Mouse (Mus musculus): ENCODE data around the gene Jarid2. TPM values are rescaled to one million over a fixed set of nuclear protein-coding genes. Genes with fewer than 3 reads are reported as not detected.

The Jarid2 gene
- total RNA-seq, 1 experiment from 2014 or later: 50.3 TPM

DNA sequence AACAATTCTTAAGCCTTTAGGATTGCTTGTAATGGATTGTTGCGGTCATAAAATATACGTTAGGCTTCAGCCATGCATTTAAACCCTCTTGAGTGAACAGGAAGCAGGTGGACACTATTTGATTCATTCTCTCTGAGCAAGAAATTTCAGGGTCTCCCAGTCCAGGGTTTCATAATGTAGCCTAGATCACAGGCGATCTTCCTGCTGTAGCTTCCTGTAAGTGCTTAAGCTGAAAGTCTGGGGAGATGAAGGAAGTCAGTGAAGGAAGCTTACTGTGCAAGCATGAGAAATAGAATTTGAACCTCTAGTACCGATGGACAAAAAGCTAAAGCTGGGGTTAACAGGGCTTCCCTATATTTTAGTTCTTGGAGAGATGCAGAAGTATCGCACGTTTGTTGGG lies 38.5 kb downstream of the Jarid2 start:
- ATAC-seq (ENCODE audit: extremely low read depth, insufficient number of reproducible peaks, low FRiP score, poor library complexity, severe bottlenecking): no peak

DNA sequence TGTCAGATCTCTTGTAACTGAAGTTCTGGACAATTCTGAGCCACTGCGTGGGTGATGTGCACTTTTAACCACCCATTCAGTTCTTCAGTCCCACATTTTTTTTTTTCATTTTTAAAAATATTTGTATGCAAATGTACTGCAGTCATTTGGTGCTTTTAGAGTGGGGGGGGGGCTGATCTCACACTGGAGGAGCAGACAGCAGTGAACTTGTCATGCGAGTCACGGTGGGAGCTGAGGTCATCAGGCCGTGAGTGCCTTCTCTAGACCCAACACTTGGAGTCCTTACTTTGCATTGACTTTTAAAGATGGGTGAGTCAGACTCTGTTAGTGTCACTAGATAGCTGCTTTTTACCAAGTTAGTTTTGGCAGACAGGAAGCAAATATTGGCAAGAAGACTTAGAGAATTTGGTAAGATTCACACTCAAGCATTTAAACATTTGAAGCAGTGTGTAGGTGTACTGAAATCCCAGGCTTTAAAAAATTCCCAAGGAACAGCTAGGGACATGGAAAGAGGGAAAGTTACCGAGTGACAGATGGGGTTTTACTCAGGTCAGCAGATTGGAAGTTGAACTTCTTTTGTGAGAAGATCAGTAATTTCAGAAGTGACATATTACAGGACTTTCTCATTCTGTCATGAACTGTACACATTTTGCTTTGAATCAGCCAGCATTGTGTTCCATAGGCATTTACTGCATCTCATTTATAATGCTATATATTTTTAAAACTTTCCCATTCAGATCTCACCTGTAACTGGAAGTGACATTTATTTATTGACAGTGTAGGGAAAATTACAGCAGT lies 41.7 kb downstream of the Jarid2 start:
- ATAC-seq (ENCODE audit: extremely low read depth, insufficient number of reproducible peaks, low FRiP score, poor library complexity, severe bottlenecking): peak; percentile 86

DNA sequence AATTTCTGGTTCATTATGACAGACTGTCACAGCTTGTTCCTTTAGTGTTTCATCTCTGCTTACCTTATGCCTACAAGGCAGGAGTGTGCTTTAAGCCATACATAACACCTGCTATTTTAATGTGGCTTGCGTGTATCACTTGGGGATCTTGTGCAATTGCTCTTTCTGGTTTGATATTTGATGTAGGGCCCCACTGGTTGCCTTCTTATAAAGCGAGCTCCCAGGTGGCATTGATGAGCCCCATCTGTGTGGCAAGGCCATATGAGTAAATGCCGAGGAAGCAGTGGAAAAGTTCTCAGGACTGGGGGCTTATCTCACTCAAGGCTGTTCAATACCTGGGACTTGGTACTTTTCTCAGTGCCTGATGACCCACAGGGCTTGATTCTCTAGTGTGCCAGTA lies 43.5 kb downstream of the Jarid2 start:
- no peak for ATAC-seq (ENCODE audit: extremely low read depth, insufficient number of reproducible peaks, low FRiP score, poor library complexity, severe bottlenecking)

DNA sequence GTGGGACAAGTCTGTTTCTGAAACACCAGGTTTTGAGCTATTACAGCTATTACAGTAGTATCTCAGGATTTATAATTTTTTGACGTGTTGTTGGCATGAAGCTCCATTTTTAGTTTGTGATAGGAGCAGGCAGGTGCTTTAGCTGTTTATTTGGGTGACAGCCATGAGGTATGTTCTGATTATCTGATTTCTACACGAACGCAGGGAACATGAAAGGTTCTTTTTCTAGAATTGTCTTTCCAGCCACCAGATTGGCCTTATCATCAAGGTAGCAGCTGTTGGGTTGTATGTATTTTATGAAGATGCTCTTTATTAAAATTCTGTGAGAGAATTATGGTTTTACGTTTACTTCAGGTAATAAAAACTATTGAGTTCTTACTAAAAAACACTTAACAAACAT lies 45.1 kb downstream of the Jarid2 start:
- no peak for ATAC-seq (ENCODE audit: extremely low read depth, insufficient number of reproducible peaks, low FRiP score, poor library complexity, severe bottlenecking)

DNA sequence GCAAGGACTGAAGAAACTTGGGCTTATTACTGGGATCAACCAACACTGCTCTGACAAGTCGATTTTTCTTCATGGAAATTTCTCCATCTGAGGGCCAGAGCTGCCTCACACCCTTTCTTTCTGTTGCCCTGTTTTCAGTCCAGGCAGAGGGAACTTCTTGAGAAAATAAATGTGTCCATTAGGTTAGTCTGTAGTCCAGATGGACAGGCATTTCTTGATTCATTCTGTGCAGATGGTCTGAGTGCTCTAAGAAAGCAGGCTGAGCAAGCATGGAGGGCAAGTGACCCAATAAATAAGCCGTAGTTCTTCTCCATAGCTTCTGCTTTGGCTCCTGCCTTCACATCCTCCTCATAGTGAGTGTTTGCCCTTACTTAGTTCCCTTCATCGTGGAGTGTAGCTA lies 46.1 kb downstream of the Jarid2 start:
- no peak for ATAC-seq (ENCODE audit: extremely low read depth, insufficient number of reproducible peaks, low FRiP score, poor library complexity, severe bottlenecking)

DNA sequence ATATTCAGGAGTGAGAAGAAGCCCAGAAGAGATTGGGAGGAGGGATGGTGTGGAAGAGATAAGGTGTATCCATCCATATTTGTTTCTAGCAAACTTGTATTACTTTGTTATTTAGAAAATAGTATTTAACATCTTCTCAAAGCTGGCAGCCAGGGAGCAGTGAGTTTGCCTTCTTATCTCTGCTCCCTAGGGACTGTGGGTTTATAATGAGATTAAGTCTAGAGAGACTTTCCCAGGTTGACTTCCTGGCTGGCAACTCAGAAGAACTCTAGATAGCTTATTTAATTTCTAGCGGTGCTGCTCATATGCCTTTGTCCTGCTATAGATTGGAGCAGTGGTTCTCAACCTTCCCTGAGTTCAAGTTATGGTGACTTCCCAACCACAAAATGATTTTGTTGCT lies 51.2 kb downstream of the Jarid2 start:
- ATAC-seq (ENCODE audit: extremely low read depth, insufficient number of reproducible peaks, low FRiP score, poor library complexity, severe bottlenecking): no peak

DNA sequence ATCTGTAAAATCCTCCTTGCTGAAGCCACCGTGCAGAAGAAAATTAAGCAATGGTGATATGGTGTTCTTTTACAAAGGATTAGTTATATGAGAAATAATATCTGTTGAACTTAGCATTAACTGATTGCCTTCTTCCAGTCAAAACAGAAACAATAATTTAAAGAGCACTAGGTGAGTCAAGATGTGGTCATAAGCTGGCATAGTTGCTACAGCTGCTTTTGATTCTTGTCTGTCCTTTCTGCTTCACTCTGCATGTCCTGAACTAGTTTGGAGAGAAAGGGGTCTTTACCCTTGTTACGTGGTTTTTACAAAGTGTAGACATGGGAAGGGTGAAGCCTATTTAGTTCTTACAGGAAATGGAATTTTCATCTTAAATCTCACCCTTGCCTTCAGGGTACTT lies 51.9 kb downstream of the Jarid2 start:
- no peak for ATAC-seq (ENCODE audit: extremely low read depth, insufficient number of reproducible peaks, low FRiP score, poor library complexity, severe bottlenecking)

DNA sequence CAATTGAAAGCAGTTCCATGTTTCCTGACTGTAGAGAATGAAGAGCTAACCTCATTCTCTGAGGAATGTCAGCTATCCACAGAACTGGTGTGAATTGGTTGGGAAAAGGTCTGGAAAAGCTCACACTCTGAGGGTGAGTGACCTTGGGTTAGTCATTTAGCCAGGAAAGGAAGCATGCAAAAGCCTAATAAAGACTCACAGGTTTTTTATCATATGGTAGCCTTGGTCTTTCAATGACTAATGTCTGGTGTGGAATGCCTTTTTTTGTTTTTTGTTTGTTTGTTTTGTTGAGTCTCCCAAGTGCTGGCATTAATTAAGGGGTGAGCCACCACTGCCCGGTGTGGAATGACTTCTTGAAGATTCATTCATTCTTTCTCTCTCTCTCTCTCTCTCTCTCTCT lies 55.3 kb downstream of the Jarid2 start:
- no peak for ATAC-seq (ENCODE audit: extremely low read depth, insufficient number of reproducible peaks, low FRiP score, poor library complexity, severe bottlenecking)

DNA sequence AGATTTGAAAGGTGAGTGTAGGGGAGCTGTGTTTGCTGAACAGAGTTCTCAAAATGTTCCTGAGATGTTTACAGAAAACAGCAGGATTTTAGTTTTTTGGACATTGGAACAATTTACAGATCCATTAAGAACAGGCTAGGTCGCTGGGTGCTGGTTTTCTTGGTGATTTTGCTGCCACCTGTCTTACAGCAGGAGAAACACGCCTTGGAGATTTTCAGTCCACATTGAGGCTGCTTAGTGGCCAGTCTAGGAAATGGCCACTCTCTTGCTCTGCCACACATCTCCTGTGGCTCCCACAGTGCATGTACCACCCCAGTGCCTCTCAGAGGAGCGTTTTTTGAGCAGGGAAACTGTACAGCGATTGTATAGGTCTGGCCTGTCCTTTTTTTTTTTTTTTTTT lies 57.0 kb downstream of the Jarid2 start:
- peak; percentile 53 for ATAC-seq (ENCODE audit: extremely low read depth, insufficient number of reproducible peaks, low FRiP score, poor library complexity, severe bottlenecking)

DNA sequence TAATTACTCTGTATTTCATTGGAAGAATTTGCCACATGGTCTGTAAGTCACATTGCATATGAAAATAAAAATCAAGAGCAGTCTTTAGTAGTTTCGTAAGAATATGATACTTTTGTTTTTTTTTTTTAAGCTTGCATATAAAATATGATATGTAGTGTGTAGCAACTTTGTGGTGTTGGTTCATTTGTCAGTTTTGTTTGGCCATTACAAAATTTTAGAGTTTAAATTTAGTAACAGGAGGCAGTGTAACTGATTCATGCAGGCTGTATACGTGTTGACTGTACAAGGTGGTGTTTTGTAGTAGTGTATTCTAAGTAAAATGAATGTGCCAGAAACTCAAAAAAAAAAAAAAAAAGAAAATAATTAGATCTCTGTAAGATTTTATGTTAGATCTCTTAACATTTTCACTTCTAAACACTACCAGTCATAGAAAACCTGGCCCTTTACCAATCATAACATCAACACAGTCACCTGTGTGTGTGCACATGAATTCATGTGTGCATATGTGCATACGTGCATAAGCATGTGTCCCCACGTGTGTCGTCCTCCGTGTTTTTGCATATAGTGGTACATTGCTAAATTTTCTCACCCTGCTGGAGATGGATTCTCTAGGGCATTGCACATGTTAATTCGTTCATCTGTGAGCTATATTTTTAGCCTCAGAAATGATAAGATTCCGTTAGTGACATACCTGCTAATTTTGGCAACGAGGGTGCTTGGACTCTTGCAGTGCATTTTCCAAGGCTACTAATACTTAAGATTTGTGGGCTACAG lies 59.3 kb downstream of the Jarid2 start:
- no peak for ATAC-seq (ENCODE audit: extremely low read depth, insufficient number of reproducible peaks, low FRiP score, poor library complexity, severe bottlenecking)

DNA sequence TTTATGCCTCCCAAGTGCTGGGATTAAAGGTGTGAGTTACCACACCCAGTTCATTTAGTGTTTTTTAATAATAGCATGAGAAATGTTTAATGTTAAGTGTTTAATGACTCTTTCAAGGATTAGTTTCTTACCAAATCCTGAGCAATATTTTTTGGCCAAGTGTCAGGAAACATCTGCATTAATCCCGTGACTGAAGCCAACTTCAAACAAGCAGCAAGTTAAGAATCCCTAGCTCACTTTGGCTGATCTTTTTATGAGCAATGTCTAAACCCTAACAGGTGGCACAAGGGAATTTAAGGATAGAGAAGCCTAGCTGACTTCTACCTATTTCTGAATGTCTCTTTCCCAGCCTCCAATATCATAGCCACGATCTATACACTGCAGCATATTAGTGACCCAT lies 60.7 kb downstream of the Jarid2 start:
- no peak for ATAC-seq (ENCODE audit: extremely low read depth, insufficient number of reproducible peaks, low FRiP score, poor library complexity, severe bottlenecking)

DNA sequence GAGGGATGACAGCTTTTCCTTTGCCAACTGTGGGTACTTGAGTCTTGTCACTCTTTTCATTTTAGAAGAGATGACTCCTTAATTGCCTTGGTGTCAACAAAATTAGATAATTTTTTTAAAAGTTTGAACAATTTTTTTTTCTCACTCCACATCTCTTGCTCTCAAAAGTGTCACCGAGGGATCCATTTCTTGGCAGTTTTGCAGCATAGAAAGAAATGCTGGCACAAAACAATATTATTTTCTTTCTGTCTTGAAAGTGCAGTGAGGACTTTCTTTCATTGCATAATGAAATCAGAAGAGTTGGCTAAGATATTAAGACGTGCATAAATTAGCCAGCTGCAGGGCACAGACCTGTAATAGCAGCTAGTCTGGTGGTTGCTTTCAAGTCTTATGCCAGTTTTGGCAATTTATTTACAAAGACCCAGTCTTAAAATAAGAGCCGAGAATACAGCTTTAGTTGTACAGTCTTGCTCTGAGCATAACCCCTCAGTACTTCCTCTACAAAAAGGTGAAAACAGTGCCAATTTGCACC lies 63.2 kb downstream of the Jarid2 start:
- no peak for ATAC-seq (ENCODE audit: extremely low read depth, insufficient number of reproducible peaks, low FRiP score, poor library complexity, severe bottlenecking)

DNA sequence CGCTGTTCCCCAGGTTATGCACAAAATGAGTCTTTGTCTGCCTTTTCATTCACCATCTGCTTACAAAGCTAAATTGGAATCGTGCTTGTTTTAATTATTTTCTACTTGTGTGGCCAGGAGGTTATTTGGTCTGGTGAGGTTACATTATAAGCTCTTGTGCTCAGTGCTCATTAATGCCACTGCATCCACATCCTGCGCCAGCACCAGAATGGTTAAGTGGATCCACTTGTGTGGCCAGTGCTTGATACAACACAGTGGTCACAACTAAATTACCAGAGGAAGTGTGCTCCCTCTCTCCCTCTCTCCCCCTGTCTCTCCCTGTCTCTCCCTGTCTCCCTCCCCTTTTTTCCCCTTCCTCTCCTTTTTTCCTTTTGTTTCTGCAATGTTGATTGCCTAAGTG lies 66.6 kb downstream of the Jarid2 start:
- ATAC-seq (ENCODE audit: extremely low read depth, insufficient number of reproducible peaks, low FRiP score, poor library complexity, severe bottlenecking): no peak

DNA sequence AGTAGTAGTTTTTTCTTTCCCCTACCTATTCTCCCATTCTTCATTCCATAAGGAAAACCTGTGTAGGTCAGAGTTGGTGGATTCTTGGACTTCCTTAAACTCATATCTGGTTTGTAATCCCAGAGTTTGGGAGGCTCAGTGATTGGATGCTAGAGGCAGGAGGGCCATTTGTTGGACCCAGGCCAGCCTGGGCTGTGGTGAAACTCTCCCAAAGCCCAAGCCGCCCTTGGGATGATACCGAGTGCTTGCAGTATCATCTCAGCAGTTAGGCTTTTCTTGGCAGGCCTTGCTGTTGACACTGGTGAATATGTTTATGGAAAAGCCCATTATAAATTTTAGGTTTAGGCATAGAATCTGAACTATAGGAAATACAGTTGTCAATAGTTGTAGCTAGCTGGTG lies 67.5 kb downstream of the Jarid2 start:
- ATAC-seq (ENCODE audit: extremely low read depth, insufficient number of reproducible peaks, low FRiP score, poor library complexity, severe bottlenecking): no peak

DNA sequence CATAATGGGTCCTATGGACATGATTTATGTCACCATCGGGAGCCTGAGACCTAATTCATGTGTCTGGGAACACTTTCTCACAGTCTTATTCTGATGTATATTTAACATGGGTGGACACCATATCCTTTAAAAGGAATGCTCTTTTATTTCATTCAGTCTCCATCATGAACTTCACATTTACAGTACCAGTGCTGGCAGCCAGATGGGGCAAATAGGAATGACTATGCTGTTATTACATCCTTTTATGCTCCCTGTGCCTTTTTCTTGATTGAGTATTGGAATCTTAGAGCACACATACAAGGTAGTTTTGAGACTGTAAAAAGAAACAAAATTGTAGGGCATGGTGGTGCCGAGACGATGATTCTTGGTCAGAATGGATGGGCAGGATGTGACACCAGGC lies 69.0 kb downstream of the Jarid2 start:
- ATAC-seq (ENCODE audit: extremely low read depth, insufficient number of reproducible peaks, low FRiP score, poor library complexity, severe bottlenecking): no peak

DNA sequence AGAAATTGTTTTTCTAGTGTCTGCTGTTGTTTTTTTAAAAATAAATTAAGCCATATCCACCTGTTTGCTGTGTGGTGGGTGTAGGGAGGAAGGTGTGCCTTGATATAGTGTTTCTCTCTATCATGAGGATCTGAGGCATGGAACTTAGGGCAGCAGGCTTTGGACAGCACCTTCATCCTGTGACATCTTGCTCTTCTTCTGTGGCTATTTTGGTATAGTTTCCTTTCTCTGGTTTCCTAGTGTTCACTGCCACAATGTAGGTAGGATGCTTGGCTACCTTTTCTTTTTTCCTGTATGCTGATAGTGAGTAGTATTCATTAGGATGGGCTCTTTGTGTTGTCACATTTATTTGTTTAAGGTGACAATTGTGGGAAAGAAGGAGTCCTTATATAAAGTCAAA lies 69.9 kb downstream of the Jarid2 start:
- ATAC-seq (ENCODE audit: extremely low read depth, insufficient number of reproducible peaks, low FRiP score, poor library complexity, severe bottlenecking): no peak

DNA sequence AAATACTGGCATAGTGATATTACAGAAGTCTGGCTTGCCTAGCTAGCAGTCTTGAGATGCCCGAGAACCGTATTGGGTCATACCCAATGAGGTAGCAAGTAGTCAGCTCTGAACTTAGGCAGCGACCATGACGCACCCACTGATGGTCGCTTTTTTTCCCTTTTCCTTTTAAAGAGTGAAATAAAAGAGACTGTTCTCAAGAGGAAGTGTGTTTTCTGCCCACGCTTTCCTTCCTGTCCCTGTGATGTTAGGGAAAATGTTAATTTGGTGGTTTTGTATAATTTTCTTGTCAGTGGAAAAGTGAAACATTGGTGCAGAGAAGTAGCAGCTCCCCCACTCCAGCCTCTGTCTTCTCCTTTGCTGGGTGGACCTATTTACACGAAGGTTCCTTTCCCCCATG lies 70.8 kb downstream of the Jarid2 start:
- peak; percentile 50 for ATAC-seq (ENCODE audit: extremely low read depth, insufficient number of reproducible peaks, low FRiP score, poor library complexity, severe bottlenecking)

DNA sequence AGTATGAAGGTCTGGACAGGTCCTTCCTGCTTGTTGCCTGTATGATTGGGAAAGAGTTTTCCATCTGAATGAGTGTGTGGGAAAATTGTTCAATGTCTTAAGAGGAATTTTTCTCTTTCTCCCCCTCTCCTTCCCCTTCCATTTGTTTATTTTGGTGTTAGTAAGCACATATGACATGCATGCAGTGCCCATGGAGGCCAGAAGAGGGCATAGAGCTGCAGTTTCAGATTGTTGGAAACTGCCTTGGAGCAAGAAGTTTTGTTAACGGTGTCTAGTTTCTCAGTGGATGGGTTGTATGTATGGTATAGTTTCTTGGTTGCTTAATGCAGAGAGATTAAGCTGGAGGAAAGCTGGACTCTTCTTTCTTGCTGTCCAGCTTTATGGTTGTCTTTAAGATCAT lies 75.6 kb downstream of the Jarid2 start:
- ATAC-seq (ENCODE audit: extremely low read depth, insufficient number of reproducible peaks, low FRiP score, poor library complexity, severe bottlenecking): peak; percentile 47; the same call in 1 of the 2 replicates

DNA sequence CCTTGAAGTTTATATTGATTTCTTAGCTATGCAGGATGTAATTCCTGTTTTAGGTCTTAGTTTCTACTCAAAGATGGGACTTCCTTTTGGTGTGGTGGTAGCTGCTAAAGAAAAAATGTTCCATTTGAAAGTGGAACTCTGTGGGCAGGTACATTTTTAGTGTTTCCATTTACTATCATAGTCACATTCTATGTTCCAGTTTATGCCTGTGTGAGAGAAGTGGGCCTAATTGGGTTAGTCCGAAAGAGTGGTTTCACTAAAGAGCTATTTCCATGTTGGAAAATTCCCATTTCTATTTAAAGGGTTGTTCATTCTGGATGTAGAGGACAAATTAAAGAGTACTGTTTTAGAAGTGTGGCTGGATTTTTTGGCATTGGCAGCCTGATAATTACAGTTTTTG lies 79.0 kb downstream of the Jarid2 start:
- no peak for ATAC-seq (ENCODE audit: extremely low read depth, insufficient number of reproducible peaks, low FRiP score, poor library complexity, severe bottlenecking)

DNA sequence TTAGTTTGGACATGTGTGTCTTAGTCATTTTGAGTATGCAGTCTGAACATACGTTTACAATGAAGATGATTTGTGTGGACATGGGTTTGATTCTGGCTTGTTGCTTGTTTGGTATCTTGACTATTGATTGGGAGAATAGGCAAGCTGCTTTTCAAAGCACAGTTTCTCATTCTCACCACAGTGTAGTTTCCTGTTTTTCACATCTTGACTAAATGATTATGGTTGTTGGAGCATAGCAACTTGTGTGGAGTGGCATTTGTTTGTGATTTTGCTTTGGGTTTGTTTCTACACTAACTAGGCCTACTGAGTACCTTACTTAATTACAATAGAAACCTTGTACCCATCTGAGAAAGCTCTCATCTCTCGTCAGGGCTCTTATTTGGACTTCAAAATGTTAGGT lies 81.7 kb downstream of the Jarid2 start:
- peak; percentile 48; the same call in 1 of the 2 replicates for ATAC-seq (ENCODE audit: extremely low read depth, insufficient number of reproducible peaks, low FRiP score, poor library complexity, severe bottlenecking)
